Mouse (Mus musculus) stomach, postnatal 0 days (tissue): Measurements from ENCODE around the gene Kcnc3.

Experiments
- CTCF ChIP-seq: IDR thresholded peaks from 2 replicates; pipeline ENCODE4 v1.5.1; 2016; ENCODE audit warnings: antibody characterized with exemption, low read depth, mild to moderate bottlenecking, moderate library complexity
- EP300 ChIP-seq: optimal IDR thresholded peaks from 2 replicates; pipeline ENCODE3; 2016; ENCODE audit warnings: antibody characterized with exemption

DNA sequence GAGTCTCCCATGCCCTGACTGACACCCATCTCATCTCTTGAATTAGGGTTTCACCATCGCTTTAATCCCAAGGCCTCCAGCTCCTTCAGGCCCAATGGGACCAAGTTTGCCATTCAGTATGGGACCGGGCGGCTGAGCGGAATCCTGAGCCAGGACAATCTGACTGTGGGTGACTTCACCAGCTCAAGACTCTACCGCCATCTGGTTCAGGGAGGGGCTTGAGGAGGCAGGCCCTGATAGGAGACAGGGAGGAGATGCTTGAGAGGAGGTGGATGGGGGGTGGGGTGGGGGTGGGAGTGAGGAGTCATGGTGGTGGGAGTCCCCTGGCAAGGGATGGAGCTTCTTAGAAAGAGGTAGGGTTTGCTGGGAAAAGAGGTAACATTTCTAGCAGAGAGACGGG is 8.8 kb upstream of the Kcnc3 start:
- TF ChIP-seq CTCF (no peak), EP300 (no peak)
